Mouse (Mus musculus): ENCODE measurements around the gene Pcyt1a. TPM values are rescaled to one million over a fixed set of nuclear protein-coding genes. Genes with fewer than 3 reads are reported as not detected.

Gene Pcyt1a
- polyA plus RNA-seq, 1 experiment = 33.4 TPM

GRCm38 (mm10) chr16:32508506-32509065, 77.9 kb downstream of the Pcyt1a start:
- Histone ChIP-seq H3K27ac (ENCODE audit: insufficient read depth, low read length) (no peak overlapping the region), H3K4me1 (ENCODE audit: control insufficient read depth, insufficient read depth, low read length) (0 out of 2 replicates have a peak, but pooled peaks cover 7% of the 10 kb centered on the region), H3K4me3 (replicated peaks; ENCODE audit: insufficient read depth, low read depth, low read length) (no peak overlapping the region), H3K27me3 (ENCODE audit: control insufficient read depth, insufficient read depth, low read length) (no peaks in the 10 kb centered on the region)
- no peak for DNase-seq
- 28% methylated on average over 3 of the region's 3 CpGs for WGBS
- TF ChIP-seq CTCF (IDR thresholded peaks at IDR 0.05; ENCODE audit: borderline replicate concordance, insufficient read depth, low read depth, low read length) (no peak), POLR2A (IDR thresholded peaks at IDR 0.05; ENCODE audit: borderline replicate concordance, insufficient read depth, low read length) (no peak)

DNA sequence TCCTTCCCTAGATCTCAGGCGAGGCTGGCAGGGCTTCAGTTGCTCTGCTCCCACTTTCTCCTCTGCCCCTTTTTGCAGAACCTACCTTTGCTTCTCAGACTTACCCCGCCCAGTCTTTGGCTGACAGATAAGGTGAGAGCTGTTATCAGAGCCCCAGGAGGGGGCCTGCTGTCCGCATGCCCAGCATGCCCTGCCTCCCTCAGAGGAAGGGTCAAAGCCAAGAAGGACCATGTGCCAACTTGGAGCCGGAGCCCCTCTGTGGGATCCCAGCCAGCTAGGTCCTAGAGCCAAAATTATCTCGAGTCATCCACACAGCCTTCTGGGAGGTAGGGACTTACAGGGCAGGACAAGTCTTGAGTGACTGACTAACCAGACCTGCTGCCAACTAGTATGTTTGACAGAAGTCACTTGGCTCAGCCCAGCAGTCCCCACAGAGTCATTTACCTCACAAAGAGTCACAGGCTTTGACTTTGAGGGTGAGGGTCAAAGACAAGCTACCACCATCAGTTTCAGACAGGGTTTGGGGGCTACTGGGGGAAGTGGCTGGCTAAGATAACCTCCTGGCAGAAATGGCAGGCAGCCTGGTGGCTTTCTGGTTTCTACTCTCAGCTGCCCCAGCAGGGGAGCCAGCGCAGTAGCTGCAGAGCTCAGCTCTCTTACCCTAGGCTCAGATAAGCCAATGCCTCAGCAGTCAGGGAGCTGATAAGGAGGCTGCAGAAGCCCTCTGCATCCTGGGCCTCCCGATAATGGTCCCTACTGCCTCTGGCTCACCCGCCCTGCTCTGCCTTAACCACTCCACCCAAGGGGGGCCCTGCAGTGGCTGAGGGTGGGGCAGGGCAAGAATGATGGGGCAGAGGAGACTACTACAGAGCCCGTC, 78.6 kb downstream of the Pcyt1a start:
- Histone ChIP-seq H3K27ac (ENCODE audit: insufficient read depth, low read length) (no peak overlapping the region), H3K4me1 (ENCODE audit: control insufficient read depth, insufficient read depth, low read length) (0 out of 2 replicates have a peak, but pooled peaks cover 7% of the 10 kb centered on the region), H3K4me3 (replicated peaks; ENCODE audit: insufficient read depth, low read depth, low read length) (no peak overlapping the region), H3K27me3 (ENCODE audit: control insufficient read depth, insufficient read depth, low read length) (no peaks in the 10 kb centered on the region)
- WGBS = 38% methylated on average over 9 of the region's 9 CpGs
- TF ChIP-seq CTCF (IDR thresholded peaks at IDR 0.05; ENCODE audit: borderline replicate concordance, insufficient read depth, low read depth, low read length) = no peak
- DNase-seq = peak in 1 of 2 experiments; percentile 33

DNA sequence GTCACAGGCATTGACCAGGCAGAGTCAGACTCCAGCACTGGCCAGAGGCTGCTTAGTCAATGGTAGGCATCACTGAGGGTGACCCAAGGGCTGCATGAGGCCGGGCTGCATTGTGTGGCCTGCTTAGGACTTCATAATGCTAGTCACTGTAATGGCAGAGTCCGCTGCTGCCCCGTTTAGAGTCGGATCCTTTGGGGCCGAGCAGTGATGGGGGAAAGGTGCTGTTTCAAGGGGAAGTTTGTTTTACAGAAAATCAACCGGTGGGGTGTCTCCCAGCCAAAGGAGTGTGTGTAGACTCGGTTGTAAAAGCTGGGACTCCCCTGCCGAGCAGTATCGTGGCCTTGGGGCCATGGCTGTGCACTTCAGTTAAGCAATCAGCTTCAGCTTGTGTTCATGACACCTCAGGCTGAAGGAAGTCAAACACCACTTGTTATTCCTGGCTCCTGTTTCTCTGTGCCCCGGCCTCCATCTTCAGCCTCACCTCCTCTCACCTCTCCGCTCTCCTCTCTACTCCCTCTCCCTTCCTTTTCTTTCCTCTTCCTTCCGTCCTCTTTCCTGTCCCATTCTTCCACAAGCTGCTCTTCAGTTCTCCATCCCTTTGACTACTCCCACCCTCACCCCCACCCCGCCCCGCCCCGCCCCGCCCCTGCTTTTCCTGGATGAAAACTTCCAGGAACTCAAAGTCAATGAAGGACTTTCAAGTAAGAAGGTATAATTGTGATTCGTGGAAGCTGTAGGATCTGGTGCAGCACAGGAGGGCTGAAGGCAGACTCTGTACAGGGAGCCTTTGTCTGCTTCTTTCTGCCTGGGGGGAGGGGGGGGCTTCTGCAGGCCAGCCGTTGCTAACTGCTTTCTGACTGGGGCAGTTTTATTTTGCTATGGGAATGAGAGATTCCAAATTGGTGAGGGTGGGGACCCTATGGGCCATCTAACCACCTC, 79.9 kb downstream of the Pcyt1a start:
- Histone ChIP-seq H3K4me3 (replicated peaks; ENCODE audit: insufficient read depth, low read depth, low read length) (no peak overlapping the region), H3K27me3 (ENCODE audit: control insufficient read depth, insufficient read depth, low read length) (no peaks in the 10 kb centered on the region), H3K4me1 (ENCODE audit: control insufficient read depth, insufficient read depth, low read length) (0 out of 2 replicates have a peak, but pooled peaks cover 7% of the 10 kb centered on the region), H3K27ac (ENCODE audit: insufficient read depth, low read length) (no peak overlapping the region)
- TF ChIP-seq POLR2A (IDR thresholded peaks at IDR 0.05; ENCODE audit: borderline replicate concordance, insufficient read depth, low read length) = no peak
- DNase-seq = no peak
- 88% methylated on average over 17 of the region's 18 CpGs for WGBS

DNA sequence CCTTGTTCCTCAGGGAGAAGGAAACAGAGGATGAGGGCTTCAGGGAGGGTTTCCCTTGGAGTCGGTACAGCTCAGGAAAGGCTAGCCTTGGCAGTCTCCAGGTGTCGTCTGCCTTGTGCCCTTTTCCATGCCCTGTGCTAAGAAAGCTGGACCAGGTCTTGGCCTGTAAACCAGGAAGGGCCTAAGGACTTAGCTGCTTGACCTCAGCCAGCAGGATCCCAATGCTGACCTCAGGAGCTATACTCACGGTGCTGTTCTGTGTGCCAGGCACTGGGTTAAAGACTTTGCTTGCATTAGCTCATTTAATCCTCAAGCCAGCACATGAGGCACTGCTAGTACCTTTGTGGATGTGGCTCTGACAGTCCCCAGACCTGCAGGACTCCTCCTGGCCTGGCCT, 80.6 kb downstream of the Pcyt1a start:
- H3K27ac ChIP-seq (ENCODE audit: insufficient read depth, low read length) = no peak overlapping the region

DNA sequence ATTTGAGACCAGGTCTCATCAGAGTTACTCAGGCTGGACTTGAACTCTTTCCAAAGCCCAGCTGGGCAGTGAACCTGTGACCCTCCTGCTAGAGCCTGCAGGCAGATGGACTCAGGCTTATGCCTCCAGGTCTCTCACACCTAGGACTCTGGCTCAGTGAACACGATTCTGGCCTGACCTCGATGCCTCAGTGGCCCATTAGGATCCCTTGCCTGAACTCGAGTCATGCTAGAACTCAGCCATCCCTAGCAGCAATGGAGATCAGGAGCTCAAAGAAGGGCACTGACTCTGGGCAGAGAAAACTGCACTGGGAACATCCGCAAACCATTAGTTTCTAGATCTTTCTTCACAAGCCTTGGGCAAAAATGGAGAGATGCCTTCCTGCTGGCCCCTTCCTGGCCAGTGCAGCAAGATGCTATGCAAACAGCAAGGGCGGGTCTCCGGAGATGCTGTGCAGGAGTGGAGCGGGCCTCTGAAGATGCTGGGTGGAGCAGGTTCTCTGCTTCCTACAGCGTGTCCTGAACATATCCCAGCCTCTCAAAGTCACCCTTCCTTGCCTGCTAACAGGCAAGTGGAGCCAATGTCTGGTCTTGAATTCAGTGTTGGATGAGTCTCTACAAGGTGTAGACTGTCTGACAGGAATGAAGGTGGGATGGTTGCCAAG, 81.2 kb downstream of the Pcyt1a start:
- TF ChIP-seq CTCF (IDR thresholded peaks at IDR 0.05; ENCODE audit: borderline replicate concordance, insufficient read depth, low read depth, low read length) = no peak
- no peak for TF ChIP-seq POLR2A (IDR thresholded peaks at IDR 0.05; ENCODE audit: borderline replicate concordance, insufficient read depth, low read length)
- Histone ChIP-seq H3K4me3 (replicated peaks; ENCODE audit: insufficient read depth, low read depth, low read length) (no peak overlapping the region), H3K27me3 (ENCODE audit: control insufficient read depth, insufficient read depth, low read length) (no peaks in the 10 kb centered on the region), H3K27ac (ENCODE audit: insufficient read depth, low read length) (no peak overlapping the region), H3K4me1 (ENCODE audit: control insufficient read depth, insufficient read depth, low read length) (0 out of 2 replicates have a peak, but pooled peaks cover 7% of the 10 kb centered on the region)
- DNase-seq = no peak
- 77% methylated on average over 8 of the region's 8 CpGs for WGBS

More for the DNA sequence above, 80.6 kb downstream of the Pcyt1a start:
- WGBS = 89% methylated on average over 3 of the region's 3 CpGs
- no peak for TF ChIP-seq POLR2A (IDR thresholded peaks at IDR 0.05; ENCODE audit: borderline replicate concordance, insufficient read depth, low read length)
- TF ChIP-seq CTCF (IDR thresholded peaks at IDR 0.05; ENCODE audit: borderline replicate concordance, insufficient read depth, low read depth, low read length) = no peak
- H3K27me3 ChIP-seq (ENCODE audit: control insufficient read depth, insufficient read depth, low read length) = no peaks in the 10 kb centered on the region
- H3K4me3 ChIP-seq (replicated peaks; ENCODE audit: insufficient read depth, low read depth, low read length) = no peak overlapping the region
- H3K4me1 ChIP-seq (ENCODE audit: control insufficient read depth, insufficient read depth, low read length) = 0 out of 2 replicates have a peak, but pooled peaks cover 7% of the 10 kb centered on the region
- no peak for DNase-seq

DNA sequence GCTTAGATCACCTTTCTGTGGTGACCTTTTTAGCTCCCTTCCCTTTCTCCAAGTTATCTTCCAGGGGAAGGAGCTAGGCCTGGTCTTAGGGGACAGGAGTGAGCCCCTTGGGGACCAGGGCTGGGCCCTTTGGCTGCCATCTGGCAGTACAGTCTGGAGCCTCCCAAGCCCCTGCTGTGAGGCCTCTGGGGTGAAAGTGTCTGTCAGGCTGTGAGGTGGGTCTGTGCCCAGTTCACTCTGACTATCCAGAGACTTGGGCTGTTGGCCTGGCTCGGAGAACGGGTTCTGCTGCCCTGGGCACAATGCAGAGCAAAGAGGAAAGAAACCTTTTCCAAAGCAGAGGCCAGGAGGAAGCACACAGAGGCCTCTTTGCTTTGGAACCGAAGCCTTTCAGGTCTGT, 82.2 kb downstream of the Pcyt1a start:
- TF ChIP-seq CTCF (IDR thresholded peaks at IDR 0.05; ENCODE audit: borderline replicate concordance, insufficient read depth, low read depth, low read length) = no peak
- Histone ChIP-seq H3K4me1 (ENCODE audit: control insufficient read depth, insufficient read depth, low read length) (0 out of 2 replicates have a peak, but pooled peaks cover 7% of the 10 kb centered on the region), H3K27me3 (ENCODE audit: control insufficient read depth, insufficient read depth, low read length) (no peaks in the 10 kb centered on the region), H3K27ac (ENCODE audit: insufficient read depth, low read length) (no peak overlapping the region), H3K4me3 (replicated peaks; ENCODE audit: insufficient read depth, low read depth, low read length) (no peak overlapping the region)
- WGBS = 10% methylated on average over 3 of the region's 3 CpGs
- DNase-seq = peak in 1 of 2 experiments; percentile 32

DNA sequence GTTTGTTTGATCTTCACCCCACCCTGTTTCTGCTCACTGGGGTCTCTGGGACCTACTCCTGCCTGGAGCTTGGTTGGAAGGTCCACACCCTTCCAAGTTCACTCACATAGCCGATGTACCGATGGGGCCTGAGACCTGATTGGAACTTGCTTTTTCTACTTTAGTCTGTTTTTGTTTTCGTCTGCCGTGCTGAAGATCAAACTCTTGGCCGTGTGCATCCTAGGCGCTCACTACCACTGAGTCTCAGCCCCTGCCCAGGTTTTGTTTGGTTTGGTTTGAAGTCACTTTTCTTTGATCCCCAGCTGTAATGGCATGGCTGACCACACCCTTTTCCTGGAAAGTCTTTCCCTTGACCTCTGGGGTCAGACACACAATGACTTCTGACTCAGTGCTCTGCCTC, 82.7 kb downstream of the Pcyt1a start:
- WGBS = 90% methylated on average over 6 of the region's 6 CpGs
- 0 out of 2 replicates have a peak, but pooled peaks cover 7% of the 10 kb centered on the region for H3K4me1 ChIP-seq (ENCODE audit: control insufficient read depth, insufficient read depth, low read length)
- H3K27me3 ChIP-seq (ENCODE audit: control insufficient read depth, insufficient read depth, low read length) = no peaks in the 10 kb centered on the region
- no peak overlapping the region for H3K27ac ChIP-seq (ENCODE audit: insufficient read depth, low read length)
- no peak for DNase-seq
- no peak overlapping the region for H3K4me3 ChIP-seq (replicated peaks; ENCODE audit: insufficient read depth, low read depth, low read length)
- TF ChIP-seq POLR2A (IDR thresholded peaks at IDR 0.05; ENCODE audit: borderline replicate concordance, insufficient read depth, low read length) (no peak), CTCF (IDR thresholded peaks at IDR 0.05; ENCODE audit: borderline replicate concordance, insufficient read depth, low read depth, low read length) (no peak)
